Mouse (Mus musculus) lung, postnatal 0 days (tissue): Measurements from ENCODE around the gene Mettl17.

ENCODE experiments used
- CTCF ChIP-seq: IDR thresholded peaks from 2 replicates; pipeline ENCODE4 v1.5.1; 2016; ENCODE audit warnings: antibody characterized with exemption, mild to moderate bottlenecking
- EP300 ChIP-seq: IDR thresholded peaks from 2 replicates; pipeline ENCODE4 v1.6.1; 2016; ENCODE audit warnings: antibody characterized with exemption, mild to moderate bottlenecking, control low read depth

- TF ChIP-seq CTCF = no peak
- TF ChIP-seq EP300 = no peak
These were observed 30.4 kb downstream of the Mettl17 start for GRCm38 (mm10) chr14:51915030-51915429.
